In the genomic region with DNA sequence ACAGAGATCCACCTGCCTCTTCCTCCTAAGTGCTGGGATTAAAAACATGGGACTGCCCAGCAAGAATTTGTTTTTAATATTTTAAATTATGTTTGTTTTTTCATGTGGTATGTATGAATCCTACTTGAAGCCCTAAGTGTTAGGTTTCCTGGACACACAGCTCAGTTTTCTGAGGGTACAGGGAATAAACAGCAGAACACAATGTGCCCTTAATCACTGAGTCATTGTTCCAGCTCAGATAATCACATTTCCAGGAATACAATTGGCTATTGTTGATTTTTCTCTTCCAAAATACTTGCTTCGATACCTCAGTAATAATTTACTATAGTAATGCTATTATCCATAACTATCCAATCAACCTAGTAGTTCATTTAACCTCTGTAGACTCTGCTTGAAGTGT, we compare ENCODE assay signal across 18 mouse cellular contexts.
"Had no signal": no experiment of that assay in that cellular context is flagged by ENCODE, and none has a peak within 500 bp of the region (broad histone marks: within the 10 kb centered on the region; RNA-seq: fewer than 3 reads in every experiment).

No protein-coding gene starts in this region.

- H3K9ac ChIP-seq: lung, embryonic 15.5 days; midbrain, embryonic 12.5 days; neural tube, embryonic 13.5 days; neural tube, embryonic 15.5 days had no signal

- H3K27me3 ChIP-seq: lung, embryonic 15.5 days; midbrain, embryonic 12.5 days; neural tube, embryonic 13.5 days; neural tube, embryonic 15.5 days had no signal

- H3K4me2 ChIP-seq: lung, embryonic 15.5 days; midbrain, embryonic 12.5 days; neural tube, embryonic 13.5 days; neural tube, embryonic 15.5 days had no signal

- H3K4me3 ChIP-seq: lung, embryonic 15.5 days; midbrain, embryonic 10.5 days; midbrain, embryonic 12.5 days; myocyte; neural tube, embryonic 13.5 days; neural tube, embryonic 15.5 days had no signal

- H3K36me3 ChIP-seq: lung, embryonic 15.5 days; midbrain, embryonic 10.5 days; midbrain, embryonic 12.5 days; neural tube, embryonic 13.5 days; neural tube, embryonic 15.5 days had no signal

- H3K9me3 ChIP-seq: lung, embryonic 15.5 days; midbrain, embryonic 10.5 days; midbrain, embryonic 12.5 days; neural tube, embryonic 13.5 days; neural tube, embryonic 15.5 days had no signal

- DNase-seq: lung, postnatal 10 days; lung, postnatal 4 days; midbrain, embryonic 14.5 days; retina, postnatal 1 day; right cerebral cortex, adult 18-20 months; right cerebral cortex, postnatal 25 days; right cerebral cortex, postnatal 4 days; spleen, adult 18-20 months; thymus, adult 2 months; thymus, postnatal 25 days; thymus, postnatal 4 days had no signal

- H3K27ac ChIP-seq: lung, embryonic 15.5 days; midbrain, embryonic 10.5 days; midbrain, embryonic 12.5 days; neural tube, embryonic 13.5 days; neural tube, embryonic 15.5 days had no signal

- ATAC-seq: midbrain, embryonic 16.5 days had no signal
